Mouse (Mus musculus) adrenal gland, postnatal 36 days (tissue): ENCODE data around the gene C1galt1c1. TPM values are rescaled to one million over a fixed set of nuclear protein-coding genes. Genes with fewer than 3 reads are reported as not detected.

Source experiments
- DNase-seq, 2 experiments: peaks; one replicate each; pipeline ENCODE4 v3.0.0; 2021; ENCODE audit warnings: mixed read lengths in 1 of 2
- long read RNA-seq, 2 experiments: library from polyadenylated mRNA; stranded (forward); transcript quantifications; one replicate each; pipeline ENCODE4 v2.0.0; 2021; ENCODE audit warnings: borderline sequencing depth in 2 of 2
- total RNA-seq, 2 experiments: library from RNA; stranded (reverse); gene quantifications; 2 replicates each; pipeline ENCODE4 v1.2.3; 2021

The C1galt1c1 gene
- total RNA-seq, result 10 to 100 TPM; 27.8 to 28.3 TPM
- long read RNA-seq, experiment 1, transcript C1galt1c1-201 (2 exons, 1,449 nt), result major isoform, 19 of 23 reads
- long read RNA-seq, experiment 1, partial matches to known transcripts, result 4 of 23 reads
- long read RNA-seq, experiment 1, other reads (novel, unspliced or antisense), result 0 of 23 reads
- long read RNA-seq, experiment 2, transcript C1galt1c1-201 (2 exons, 1,449 nt), result major isoform, 5 of 5 reads
- long read RNA-seq, experiment 2, partial matches to known transcripts, result 0 of 5 reads
- long read RNA-seq, experiment 2, other reads (novel, unspliced or antisense), result 0 of 5 reads

DNA sequence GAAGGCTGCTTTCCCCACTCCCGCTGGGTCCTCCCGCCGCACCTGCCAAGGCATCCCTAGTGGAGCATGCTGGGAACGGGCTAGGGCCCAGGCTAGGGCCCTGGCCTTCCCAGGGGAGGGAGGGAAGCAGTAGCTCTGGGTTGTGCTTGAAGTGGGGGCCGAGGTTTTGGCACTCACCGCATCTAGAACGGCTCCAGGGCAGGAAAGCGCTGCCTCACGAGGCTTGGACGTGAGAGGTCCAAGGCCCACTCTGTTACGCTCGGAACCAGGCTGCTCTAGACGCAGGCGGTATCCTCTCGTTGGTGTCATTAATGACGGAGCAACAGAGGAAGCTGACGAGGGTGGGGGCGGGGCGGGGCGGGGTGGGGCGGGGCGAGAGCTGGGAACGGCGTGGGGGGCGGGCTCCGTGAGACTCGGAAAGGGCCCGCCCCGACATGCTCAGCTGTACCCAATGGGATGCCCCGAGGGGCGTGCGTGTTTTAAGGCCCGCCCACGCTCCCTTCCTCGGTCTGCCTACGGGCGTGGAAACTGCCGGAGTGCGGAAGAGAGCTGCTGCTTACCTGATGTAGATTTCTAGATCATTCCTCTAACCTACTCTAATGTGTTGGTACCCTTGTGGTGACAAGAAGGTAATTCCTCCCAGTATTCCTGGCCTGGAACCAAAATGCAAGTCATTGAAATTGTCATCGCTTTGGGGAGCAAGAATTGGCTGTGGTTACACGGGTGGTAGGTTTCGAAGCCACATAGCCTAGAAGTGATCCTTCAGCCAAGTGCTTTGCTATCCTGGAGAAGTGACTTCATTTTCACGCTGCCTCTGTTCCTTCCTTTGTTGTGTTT, at the start of gene C1galt1c1:
Gene C1galt1c1, minus strand, starts transcription at position 287 of the 837 bp plus-strand sequence.
- peak; percentile 91 to 93 for DNase-seq

DNA sequence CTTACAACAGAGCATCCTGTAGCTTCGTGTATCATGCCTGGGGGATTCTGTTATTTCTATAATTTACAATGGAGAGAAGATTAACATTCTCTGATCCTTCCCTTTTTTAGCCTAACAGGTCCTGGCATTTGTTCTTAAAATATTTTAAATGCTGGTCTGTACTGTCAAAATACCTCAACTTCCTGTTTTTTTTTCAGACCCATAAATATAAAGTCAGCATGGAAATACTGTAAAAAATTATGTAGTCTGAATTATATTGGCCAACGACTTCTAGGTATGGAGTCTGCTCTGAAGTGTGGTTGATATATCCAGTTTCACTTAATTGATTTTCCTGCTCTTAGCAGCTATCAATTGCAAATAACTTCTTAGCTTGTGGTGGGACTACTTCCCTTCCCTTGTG, 47.1 kb upstream of the C1galt1c1 start:
- DNase-seq, result no peak

DNA sequence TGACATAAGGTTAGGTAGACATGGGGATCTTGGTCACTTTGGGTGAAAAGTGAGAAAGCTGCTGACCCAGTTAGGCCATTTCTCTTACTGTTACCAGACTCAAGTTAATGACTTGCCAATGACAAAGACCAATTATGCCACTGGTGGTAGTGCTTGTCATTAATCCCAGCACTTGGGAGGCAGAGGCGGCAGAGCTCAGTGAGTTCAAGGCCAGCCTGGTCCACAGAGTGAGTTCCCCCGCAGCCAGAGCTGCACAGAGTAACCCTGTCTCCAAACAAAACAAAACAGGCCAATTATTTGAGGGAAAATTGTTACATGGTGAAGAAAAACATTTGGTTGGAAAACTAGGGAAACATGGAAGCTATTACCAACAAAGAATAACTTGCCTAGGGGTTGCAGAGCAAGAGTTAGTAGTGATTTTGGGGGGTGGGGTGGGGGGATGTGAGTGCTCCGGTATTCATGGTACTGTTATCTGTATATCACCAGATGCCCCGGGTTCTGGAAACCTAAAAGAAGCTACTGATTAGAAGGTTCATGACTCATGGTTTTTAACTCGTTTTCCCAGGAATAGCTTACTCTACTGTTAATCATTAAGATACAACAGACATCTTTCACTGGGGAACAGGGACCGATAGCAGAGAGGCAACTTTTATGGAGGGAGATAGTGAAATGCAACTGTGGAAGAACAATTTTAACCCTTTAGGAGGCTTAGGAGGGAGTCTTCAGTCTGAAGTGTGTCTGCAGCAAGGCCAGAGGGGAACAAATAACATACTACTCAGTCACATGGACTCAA, 34.4 kb upstream of the C1galt1c1 start:
- DNase-seq, result no peak

DNA sequence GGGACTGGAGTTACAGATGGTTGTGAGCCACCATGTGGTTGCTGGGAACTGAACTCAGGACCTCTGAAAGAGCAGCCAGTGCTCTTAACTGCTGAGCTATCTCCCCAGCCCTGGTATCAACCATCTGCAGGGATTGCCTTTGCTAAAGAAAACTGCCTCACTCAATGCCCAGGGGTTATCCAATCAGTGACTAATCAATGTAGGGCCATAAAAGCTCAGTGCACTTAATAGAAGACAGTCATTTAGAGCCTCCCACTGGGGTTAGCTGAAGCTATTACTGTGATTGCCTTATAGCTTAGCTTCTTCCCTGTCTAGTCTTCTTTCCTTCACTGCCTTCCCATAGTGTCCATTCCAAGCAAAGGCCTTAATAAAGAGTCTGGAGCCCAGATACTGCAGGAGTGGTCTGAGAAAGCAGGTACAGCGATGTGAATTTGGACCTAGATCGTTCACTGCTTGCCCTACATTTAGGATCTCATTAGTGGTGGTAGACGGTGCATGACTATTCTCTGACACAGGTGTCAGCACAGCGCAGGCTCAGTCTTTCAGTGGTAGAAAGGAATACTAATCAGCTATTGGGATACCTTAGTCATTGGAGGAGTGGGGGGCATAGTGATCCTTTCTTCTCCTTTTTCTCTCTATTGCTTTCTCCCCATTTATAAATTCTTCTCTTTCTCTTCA, 21.5 kb upstream of the C1galt1c1 start:
- DNase-seq, result no peak

DNA sequence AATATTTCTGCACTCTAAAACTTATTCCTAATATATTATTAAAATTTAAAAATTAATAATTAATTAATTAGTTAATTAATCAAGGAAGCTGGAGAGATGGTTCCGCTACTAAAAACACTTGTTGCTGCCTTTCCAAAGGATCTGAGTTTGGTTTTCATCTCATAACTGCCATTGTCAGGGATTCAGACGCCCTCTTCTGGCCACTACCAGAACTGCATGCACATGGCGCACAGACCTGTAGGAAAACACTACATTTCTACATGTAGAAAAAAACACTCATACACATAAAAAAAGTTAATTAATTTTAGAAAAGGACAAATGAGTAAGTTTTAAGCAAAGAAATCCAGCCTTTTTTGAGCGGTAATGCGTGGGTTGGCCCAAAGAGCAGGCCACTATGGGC, 19.8 kb upstream of the C1galt1c1 start:
- DNase-seq, result no peak

DNA sequence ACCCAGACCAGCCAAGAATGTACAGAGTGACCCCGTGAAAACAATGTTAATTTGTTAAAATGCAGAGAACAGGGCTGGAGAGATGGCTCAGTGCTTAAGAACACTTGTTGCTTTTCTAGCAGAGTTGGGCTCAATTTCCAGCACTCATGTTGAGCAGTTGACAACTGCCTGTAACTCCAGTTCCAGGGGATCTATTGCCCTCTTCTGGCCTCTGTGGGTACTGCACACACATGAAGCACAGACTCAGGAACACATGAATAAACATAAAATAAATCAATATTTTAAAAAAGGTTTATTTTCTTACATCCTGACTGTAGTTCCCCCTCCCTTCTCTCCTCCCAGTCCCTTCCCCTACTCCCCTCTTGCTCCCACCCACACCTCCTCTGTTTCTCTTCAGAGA, 18.3 kb upstream of the C1galt1c1 start:
- DNase-seq, result no peak

DNA sequence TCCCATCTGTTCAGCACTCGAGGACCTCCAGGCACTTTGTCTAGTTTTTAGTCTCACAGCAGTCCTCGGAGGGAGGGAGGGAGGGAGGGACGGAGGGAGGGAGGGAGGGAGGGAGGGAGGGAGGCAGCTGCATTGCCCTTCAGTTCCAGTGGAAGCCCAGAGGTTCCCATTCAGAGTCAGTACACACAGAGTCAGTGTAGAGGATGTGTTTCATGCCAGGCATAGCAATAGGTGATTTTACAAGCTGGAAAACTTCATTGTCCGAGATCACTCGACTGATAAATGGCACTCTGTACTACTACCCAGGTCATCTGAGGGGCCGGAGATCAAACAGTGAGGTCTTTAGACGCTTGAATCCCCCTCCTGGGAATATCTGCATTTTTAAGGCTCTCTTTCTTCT, 16.3 kb upstream of the C1galt1c1 start:
- no peak for DNase-seq

DNA sequence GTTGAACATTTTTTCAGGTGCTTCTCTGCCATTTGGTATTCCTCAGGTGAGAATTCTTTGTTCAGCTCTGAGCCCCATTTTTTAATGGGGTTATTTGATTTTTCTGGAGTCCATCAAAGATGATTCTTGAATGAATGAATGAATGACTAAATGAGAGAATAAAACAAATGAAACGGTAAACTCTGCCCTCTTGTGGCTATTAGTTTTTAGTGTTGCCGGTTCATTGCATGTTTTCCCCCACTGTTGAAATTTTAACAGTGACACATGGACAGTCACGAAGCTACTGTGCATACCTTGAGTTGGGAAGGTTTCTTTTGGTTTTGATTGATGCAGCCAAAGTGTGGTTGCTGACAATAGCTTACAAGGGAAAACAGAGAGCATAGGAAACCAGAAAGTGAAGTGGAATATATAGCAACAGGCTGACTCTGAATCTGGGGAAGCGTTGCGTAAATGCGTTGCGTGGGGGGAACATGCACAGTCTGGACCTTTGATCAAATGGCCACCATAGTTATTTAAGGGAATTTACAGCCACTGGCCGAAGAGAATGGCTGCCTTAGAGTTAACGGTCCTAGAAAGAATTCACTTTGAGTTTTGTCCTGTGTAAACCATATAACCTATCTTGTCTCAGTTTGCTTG, 15.6 kb upstream of the C1galt1c1 start:
- DNase-seq, result no peak

DNA sequence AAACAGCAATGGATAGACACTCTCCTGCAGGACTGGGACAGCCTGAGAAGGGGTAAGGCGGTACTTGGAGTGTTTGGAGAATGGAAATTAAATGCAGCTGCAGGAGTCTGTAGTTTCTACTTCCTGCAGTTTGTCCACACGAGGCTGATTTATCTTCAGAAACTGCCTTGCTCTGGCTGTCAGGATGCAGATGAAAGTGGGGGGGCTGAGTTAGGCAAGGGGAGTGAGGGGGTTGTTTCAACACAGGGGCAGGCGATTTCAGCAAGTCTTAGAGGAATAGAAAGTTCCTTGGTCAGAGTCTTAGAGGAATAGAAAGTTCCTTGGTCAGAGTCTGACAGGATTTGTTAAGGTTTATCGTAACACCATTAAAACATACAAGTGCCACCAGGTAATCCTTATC, 7.3 kb upstream of the C1galt1c1 start:
- DNase-seq, result no peak

DNA sequence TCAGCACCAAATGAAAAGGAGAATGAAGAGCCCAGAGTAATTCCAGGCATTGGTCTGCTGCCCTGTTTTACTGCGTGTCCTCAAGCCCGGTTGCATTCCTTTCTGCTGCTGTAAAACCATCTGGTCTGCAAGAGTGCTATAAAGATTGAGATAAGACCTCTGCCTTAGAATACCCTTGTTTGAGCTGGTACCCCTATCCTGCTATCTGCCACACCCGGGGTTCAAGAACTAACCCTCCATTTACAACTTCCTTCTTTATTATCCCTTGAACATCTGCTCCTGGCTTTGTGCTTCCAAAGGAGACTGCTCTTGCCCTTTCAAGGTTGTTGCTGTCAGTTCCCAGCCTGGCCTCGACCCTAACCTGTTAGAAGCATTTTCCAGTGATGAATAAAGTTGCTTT, 6.5 kb upstream of the C1galt1c1 start:
- no peak for DNase-seq

DNA sequence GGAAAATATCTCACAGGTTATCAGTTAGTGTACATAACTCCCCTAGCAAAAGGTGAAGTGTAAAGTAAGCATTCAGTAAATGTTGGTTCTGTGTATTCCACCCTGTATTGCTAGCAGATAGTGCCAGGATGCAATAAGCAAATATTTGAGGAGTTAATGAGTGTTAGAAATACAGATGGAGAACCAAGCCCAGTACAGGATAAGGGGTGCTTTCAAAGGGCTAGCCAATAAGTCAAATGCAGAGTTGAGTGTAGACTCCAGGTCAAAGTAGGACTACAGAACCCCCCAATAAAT, 698 bp upstream of the C1galt1c1 start:
- no peak for DNase-seq

DNA sequence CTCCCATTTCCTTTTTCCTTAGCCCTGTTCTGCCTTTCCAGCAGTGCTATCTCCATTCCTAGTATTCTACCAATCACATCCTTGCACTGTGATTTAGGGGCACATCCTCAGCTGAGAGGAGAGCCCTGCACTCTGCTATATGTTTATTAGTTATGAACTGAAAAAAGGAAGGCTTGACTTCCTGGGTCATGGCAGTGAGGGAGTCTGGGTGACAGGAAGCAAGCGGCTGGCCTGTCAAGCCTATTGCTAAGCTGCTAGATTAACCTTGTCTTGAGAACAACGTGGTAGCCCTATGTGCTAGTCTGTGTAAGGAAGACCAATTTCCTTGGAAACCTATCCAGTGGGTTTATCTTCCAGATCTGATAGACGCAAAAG, 33.9 kb downstream of the C1galt1c1 start:
- DNase-seq, result peak; percentile 20 to 23

DNA sequence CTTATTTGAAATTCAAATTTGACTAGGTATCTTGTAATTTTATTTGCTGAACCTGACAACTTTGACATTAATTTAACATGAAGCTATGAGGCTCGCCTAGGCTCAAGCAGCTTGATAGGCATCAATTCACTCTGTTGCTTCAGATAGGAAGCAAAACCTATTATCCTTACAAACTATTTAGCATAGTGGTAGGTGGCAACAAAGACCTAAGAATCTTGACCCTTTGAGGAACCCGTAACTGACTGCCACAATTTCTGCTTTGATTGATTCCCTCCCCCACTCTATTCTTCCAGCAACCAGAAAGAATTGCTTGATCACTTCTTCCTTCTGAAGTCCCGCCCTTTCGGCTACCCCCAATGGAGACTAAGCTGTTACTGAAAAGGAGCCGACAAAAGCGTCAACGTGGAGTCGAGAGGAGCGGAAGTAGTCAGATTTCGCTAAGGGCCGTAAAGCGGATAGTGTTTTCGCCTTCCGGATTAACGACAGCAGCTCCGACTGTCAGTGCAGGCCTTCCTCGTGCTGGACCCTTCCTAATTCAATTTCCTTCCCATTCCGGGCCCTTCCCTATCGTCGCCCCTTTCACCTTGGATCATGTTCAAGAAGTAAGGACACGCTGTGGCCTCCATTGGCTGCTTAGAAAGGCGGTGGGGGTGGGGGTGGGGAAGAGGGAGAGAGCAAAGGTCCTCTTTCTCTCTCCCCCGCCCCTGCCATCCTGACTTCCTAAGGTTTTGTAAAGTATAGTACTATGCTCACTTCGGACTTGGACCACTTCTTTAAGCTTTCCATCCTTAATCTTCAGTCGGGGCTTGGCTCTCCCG, 34.5 kb downstream of the C1galt1c1 start, which contains the start of gene Mcts1:
Gene Mcts1, plus strand, starts transcription at position 402 of the 818 bp plus-strand sequence.
- DNase-seq, result peak; percentile 67 to 74

DNA sequence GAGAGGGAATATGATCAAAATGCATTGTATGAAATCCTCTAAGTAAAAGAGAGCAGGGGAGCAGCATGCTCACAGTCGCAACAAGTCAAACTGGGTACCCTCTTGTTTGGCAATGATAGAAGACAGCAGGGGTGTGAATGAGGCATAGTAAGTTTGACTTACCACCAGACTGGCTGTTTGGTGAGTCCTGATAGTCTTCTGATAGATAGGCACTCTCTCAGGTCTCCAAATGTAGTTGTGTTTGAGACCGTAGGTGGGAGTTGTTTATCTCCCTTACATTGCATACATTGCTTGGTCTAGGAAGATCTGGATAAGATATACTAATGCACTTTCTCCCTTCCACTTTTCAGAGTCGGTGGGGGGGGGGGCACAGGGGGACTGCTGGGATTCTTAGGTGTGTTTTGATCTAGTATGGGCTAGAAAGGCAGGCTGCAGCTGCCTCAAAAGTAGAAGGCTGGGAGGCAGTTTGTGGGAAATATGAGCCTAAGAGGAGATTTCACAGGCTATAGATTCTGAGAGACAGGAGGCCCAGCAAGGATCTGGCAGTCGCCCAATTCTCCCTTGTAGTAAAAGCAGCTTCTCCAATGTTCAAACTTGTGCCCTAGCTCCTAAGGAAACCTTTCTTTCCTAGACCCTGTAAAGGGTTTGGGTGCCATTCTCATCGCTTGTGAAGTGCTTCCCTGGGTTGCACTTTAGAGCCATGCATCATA, 41.6 kb downstream of the C1galt1c1 start:
- DNase-seq, result no peak

DNA sequence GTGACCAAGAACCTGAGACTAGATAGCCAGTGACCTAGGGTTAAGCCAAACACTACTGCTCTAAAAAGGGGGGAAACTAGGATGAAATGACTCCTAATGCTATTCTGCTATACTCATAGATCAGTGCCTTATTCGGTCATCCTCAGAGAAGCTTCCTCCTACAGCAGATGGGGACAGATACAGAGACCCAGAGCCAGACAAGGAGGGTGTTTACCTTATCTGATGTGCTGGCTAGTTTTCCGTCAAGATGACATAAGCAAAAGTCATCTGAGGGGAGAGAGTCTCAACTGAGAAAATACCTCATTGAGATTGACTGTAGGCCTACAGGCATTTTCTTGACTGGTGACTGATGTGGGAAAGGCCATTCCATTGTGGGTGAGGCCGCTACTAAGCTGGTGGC, 43.1 kb downstream of the C1galt1c1 start:
- DNase-seq, result no peak

DNA sequence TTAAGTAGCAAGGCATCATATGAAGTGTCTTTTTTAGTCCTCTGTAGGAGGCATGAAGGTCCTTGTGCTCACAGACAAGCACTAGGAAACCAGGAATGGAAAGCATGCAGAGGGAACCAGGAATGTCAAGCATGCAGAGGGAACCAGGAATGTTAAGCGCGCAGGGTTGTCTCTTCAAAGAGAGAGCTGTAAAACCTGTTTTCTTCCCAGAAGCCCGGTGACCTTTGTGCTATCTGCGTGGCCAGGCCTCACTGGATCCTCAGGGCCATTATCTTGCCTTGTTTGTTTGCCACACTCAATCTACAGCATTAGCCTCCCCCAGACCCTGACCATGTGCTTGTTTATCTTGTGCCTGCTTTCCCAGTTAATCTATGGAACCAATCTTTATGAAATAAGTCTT, 45.1 kb downstream of the C1galt1c1 start:
- DNase-seq, result no peak

DNA sequence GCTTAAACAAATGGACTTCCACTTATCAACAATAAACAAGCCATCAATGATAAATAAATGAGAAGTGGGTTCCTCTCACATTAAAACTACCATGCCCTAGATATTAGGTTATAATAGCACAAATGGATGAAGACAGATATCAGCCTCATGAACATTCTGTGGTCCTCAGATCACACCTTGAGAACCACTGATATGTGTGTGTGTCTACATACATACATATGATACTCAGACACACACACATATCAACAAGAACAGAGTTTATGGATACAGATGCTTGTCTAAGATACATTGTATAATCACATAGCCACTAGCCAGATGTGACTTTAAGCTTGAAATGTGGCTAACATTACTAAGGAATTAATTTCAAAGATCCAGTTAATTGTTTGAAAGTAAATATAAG, 51.6 kb downstream of the C1galt1c1 start:
- DNase-seq, result no peak

DNA sequence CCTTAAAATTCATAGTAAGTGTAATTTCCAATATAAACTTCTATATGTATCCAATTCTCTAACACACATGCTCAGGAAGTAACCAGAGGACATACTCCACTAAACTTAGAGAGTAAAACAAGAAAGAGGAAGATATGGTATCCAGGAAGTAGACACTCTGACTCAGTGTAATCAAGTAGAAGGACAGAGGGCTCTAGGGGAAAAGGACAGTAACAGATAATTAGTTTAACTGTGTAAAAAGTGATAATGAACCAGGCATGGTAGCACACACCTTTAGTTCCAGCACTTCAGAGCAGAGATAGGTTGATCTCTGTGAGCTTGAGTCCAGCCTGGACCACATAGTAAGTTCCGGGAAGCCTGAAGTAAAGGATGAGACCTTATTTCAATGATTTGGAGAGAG, 53.7 kb downstream of the C1galt1c1 start:
- no peak for DNase-seq
